Mouse (Mus musculus) limb, embryonic 15.5 days (tissue): ENCODE data around the gene Mtx3. TPM values are rescaled to one million over a fixed set of nuclear protein-coding genes. Genes with fewer than 3 reads are reported as not detected.
"Not testable (repeated sequence)": the region's sequence is repeated elsewhere in the genome, so short reads cannot be mapped to it uniquely, and the experiment has no call there.

Experiments
- ATAC-seq: fragments of 200-750 bp; cut with Nextera tagmentation; 2 replicates; pipeline ENCODE4 v1.8.0; 2017; ENCODE audit warnings: low read depth, moderate TSS enrichment; ENCODE audit not compliant: insufficient number of reproducible peaks, low FRiP score, low TSS enrichment
- H3K27ac ChIP-seq: fragments of 300-500 bp; sonication (generic); 2 replicates; pipeline ENCODE4 v1.5.1; 2015; ENCODE audit warnings: moderate library complexity, mild to moderate bottlenecking, inconsistent platforms
- H3K27me3 ChIP-seq: fragments of 300-500 bp; sonication (generic); 2 replicates; pipeline ENCODE4 v1.6.1; 2015; ENCODE audit warnings: inconsistent platforms
- H3K36me3 ChIP-seq: fragments of 300-500 bp; sonication (generic); 2 replicates; pipeline ENCODE4 v1.6.1; 2015; ENCODE audit warnings: inconsistent platforms
- H3K4me1 ChIP-seq: fragments of 300-500 bp; sonication (generic); 2 replicates; pipeline ENCODE4 v1.6.1; 2015; ENCODE audit warnings: inconsistent platforms
- H3K4me2 ChIP-seq: fragments of 300-500 bp; sonication (generic); 2 replicates; pipeline ENCODE4 v1.6.1; 2015; ENCODE audit warnings: mild to moderate bottlenecking, inconsistent platforms
- H3K4me3 ChIP-seq: fragments of 300-500 bp; sonication (generic); 2 replicates; pipeline ENCODE4 v1.5.1; 2015; ENCODE audit warnings: mild to moderate bottlenecking, inconsistent platforms
- H3K9ac ChIP-seq: fragments of 300-500 bp; sonication (generic); 2 replicates; pipeline ENCODE4 v1.6.1; 2015; ENCODE audit warnings: inconsistent platforms
- H3K9me3 ChIP-seq: fragments of 300-500 bp; sonication (generic); 2 replicates; pipeline ENCODE4 v1.6.1; 2016; ENCODE audit warnings: inconsistent platforms
- WGBS: fragments of 180-500 bp; shearing (Covaris S2); methylation state at CpG from one replicate; pipeline ENCODE4 v1.1.7; 2015; 5-methylcytosine and 5-hydroxymethylcytosine counted together
- polyA plus RNA-seq: library from polyadenylated mRNA; unstranded; fragments of >200 nt; fragmentation: Nextera tagmentation; extraction: Ambion mirVana; gene quantifications from 2 replicates; pipeline ENCODE4 v1.2.1, GENCODE M21; 2015

Mtx3 gene
- polyA plus RNA-seq = 2.6 and 3.2 TPM in 2 replicates

DNA sequence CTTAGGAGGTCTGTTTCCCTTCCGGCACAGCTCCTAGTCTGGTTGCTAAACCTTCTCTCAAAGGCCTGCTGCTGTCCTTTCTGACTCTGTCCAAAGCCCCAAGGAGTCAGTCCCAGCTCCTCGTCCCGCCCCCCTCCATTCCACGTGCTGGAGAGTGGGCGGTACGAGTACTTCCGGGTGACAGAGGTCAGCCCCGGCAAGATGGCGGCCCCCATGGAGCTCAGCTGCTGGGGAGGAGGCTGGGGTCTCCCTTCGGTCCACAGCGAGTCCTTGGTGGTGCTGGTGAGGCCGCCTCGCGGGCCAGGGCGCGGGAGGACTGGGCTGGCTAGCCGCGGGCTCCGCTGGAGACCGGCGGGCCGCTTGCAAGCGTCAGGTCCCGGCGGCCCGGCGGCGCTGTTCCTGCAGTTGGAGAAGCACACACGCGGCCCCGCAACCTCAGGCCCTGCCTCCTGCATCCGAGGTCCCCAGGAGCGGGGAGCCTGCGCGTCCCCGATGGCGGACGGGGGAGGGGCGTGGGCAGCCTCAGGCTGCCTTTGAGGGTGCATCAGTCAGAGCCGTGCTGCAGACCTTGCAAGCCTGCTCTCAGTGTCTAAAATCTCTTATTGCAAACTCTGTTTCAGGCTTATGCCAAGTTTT, at the start of gene Mtx3:
Mtx3 (plus strand) TSS at position 175 of the 636 bp plus-strand sequence.
- WGBS = 2% methylated on average over 40 of the region's 40 CpGs
- peak; percentile 90 for ATAC-seq
- H3K4me3 ChIP-seq = peak within 1 kb of the TSS; percentile 93

DNA sequence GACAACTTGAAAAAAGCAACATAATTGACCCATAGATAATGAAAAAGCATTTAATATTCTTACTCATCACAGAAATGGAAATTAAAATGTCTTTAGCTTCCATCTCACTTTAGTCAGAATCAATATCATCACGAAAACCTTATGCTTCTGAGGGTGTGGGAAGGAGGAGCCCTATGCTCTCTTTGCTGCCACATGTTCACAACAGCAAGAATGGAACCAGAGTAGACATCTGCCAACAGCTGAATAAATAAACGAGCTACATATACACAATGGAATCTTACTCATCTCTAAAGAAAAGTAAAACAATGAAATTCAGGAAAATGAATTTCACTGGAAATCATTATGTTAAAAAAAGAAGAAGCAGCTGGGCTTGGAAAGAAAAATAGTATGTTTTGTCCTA, 45.7 kb upstream of the Mtx3 start:
- 58% methylated on average over 2 of the region's 2 CpGs for WGBS
- ATAC-seq = no peak
- no peaks in the 10 kb centered on the region for H3K36me3 ChIP-seq

More for the DNA sequence above, at the start of gene Mtx3:
- Histone ChIP-seq H3K27ac (peak within 1 kb of the TSS; percentile 83), H3K9ac (peak within 1 kb of the TSS; percentile 86), H3K4me1 (0 out of 2 replicates have a peak, but pooled peaks cover 2% of the 10 kb centered on the region), H3K27me3 (no peaks in the 10 kb centered on the region), H3K4me2 (peak within 1 kb of the TSS; percentile 66), H3K36me3 (peaks cover 22% of the 10 kb centered on the region), H3K9me3 (no peaks in the 10 kb centered on the region)

DNA sequence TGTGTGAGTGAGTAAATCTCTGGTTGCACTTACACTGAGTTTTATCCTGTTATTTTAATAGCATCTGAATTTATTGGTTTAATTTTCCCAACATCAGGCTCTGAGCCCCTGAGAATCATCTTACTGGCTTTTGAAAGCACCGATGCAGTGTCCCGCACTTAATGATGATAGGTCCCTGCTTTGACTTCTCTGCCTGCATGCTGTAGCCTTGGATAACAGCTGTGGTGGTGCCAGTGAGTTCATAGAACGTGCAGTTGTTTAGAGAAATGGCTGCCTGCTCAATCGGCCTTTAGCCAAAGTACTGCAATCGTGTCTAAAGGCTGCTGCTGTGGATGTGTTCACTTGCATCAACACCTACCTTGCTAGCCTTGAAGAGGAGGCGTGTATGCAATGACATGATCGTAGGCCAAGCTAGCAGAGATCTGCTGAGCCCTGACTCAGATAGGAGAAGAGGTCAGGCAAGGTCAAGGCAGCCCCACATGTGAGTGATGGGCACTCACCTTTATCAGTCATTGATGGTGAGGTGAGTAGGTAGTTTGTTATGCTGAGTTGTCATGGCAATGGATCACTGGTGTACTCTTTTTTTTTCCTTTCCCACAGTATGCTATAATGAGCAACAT, 45.1 kb upstream of the Mtx3 start:
- Histone ChIP-seq H3K36me3 (no peaks in the 10 kb centered on the region), H3K9ac (no peak overlapping the region), H3K27ac (no peak overlapping the region), H3K27me3 (peaks cover 14% of the 10 kb centered on the region), H3K4me2 (no peak overlapping the region), H3K9me3 (no peaks in the 10 kb centered on the region), H3K4me1 (peaks cover 5% of the 10 kb centered on the region), H3K4me3 (no peak overlapping the region)
- no peak for ATAC-seq
- WGBS = 67% methylated on average over 7 of the region's 7 CpGs

More for the DNA sequence above, 45.7 kb upstream of the Mtx3 start:
- H3K27me3 ChIP-seq = peaks cover 18% of the 10 kb centered on the region
- no peak overlapping the region for H3K4me3 ChIP-seq
- peaks cover 8% of the 10 kb centered on the region for H3K4me1 ChIP-seq
- no peak overlapping the region for H3K27ac ChIP-seq
- no peak overlapping the region for H3K4me2 ChIP-seq
- no peak overlapping the region for H3K9ac ChIP-seq
- H3K9me3 ChIP-seq = no peaks in the 10 kb centered on the region

DNA sequence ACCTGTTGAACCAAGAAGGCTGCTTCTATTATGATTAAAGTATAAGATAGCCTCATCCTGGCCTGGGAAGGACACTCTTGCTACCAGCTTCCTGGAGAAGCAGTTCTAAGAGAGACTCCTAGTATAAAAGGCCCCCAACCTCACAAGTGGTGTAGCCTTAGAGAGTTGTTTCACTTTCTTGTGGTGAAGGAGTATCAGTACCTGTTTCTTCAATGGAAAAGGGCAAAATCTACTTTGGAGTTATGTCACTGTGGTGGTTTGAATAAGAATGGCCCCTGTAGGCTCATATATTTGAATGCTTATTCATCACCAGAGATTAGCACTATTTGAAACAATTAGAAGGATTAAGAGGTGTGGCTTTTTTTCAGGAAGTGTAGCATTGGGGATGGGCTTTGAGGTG, 37.8 kb upstream of the Mtx3 start:
- H3K4me3 ChIP-seq = no peak overlapping the region
- no peaks in the 10 kb centered on the region for H3K9me3 ChIP-seq
- no peak overlapping the region for H3K4me2 ChIP-seq
- no peak overlapping the region for H3K9ac ChIP-seq
- H3K27me3 ChIP-seq = no peaks in the 10 kb centered on the region
- ATAC-seq = no peak
- no peaks in the 10 kb centered on the region for H3K4me1 ChIP-seq
- no peak overlapping the region for H3K27ac ChIP-seq
- no peaks in the 10 kb centered on the region for H3K36me3 ChIP-seq

DNA sequence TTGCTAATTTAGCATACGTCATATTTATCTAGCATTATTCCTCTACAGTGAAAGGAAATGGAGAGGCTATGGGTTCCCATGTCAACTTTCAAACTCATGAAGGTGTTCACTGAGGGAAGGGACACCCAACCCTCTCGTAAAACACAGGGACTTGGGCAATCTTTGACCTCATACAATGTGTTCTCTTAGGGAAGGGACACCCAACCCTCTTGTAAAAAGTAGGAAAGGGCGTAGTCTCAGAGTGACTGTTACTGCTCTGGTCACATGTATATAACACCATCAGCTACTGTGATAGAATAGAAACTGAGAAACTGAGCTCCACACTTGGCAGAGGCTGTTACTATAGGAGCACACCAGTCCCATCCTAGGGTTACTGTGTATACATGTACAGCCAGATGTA, 36.7 kb upstream of the Mtx3 start:
- Histone ChIP-seq H3K9ac (no peak overlapping the region), H3K27ac (no peak overlapping the region), H3K4me3 (no peak overlapping the region), H3K4me1 (no peaks in the 10 kb centered on the region), H3K9me3 (no peaks in the 10 kb centered on the region), H3K36me3 (no peaks in the 10 kb centered on the region), H3K27me3 (no peaks in the 10 kb centered on the region), H3K4me2 (no peak overlapping the region)
- 86% methylated on average over 3 of the region's 3 CpGs for WGBS
- no peak for ATAC-seq

DNA sequence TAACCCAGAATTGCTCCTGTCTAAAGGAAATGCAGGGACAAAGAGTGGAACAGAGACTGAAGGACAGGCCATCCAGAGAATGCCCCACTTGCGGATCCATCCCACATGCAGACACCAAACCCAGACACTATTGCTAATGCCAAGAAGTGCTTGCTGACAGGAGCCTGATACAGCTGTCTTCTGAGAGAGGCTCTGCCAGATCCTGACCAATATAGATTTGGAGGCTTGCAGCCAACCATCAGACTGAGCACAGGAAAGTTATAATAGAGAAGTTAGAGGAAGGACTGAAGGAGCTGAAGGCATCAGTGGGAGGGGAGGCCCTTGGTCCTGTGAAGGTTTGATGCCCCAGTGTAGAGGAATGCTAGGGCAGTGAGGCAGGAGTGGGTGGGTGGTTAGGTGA, 34.0 kb upstream of the Mtx3 start:
- ATAC-seq, H3K36me3 ChIP-seq, H3K4me2 ChIP-seq, H3K27ac ChIP-seq, H3K4me1 ChIP-seq, H3K9me3 ChIP-seq, H3K27me3 ChIP-seq, H3K9ac ChIP-seq, H3K4me3 ChIP-seq: not testable (repeated sequence)
- WGBS = 90% methylated on average over 1 of the region's 1 CpGs

DNA sequence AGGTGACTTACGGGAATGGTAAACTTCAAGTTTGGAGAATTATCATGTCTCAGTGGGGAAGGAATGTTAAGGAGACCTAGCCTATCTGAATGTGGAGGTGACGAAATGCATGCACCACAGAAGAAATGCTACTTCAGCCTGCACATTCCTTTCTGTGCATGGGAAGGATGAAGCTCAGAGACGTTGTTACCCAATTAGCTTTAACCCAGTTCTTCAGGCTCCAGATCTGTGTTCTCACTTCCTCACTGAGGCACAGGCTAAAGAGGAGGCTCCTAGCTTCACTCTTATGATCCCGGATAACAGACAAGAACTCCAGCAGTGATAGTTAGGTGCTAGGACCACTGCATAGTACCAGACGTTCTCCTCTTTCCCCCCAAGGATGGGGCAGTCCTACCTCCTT, 28.2 kb upstream of the Mtx3 start:
- Histone ChIP-seq H3K9ac (no peak overlapping the region), H3K27me3 (0 out of 2 replicates have a peak, but pooled peaks cover 2% of the 10 kb centered on the region), H3K36me3 (no peaks in the 10 kb centered on the region), H3K4me2 (no peak overlapping the region), H3K27ac (no peak overlapping the region), H3K9me3 (no peaks in the 10 kb centered on the region), H3K4me1 (no peaks in the 10 kb centered on the region), H3K4me3 (no peak overlapping the region)
- 76% methylated on average over 5 of the region's 5 CpGs for WGBS
- no peak for ATAC-seq

DNA sequence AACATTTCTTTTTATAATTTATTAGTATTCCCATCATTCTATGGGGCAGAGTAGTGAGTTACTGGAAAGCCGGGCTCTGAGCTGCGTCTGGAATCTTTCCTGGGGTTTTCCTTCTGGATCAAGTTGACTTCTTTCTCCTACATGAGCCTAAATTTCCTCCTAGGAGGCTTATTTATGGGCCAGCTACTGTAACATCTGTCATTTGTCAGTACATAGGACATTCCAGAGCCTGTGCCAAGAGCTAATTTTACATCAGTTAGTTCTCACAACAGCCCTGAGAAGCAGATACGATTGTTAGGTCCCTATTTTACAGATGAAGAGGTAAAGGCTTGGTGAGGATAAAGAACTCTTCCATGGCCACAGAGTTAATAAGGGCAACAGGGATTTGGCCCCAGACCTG, 27.2 kb upstream of the Mtx3 start:
- H3K9me3 ChIP-seq = no peaks in the 10 kb centered on the region
- 45% methylated on average over 3 of the region's 3 CpGs for WGBS
- 0 out of 2 replicates have a peak, but pooled peaks cover 2% of the 10 kb centered on the region for H3K27me3 ChIP-seq
- H3K9ac ChIP-seq = no peak overlapping the region
- no peaks in the 10 kb centered on the region for H3K36me3 ChIP-seq
- H3K4me1 ChIP-seq = no peaks in the 10 kb centered on the region
- H3K4me3 ChIP-seq = no peak overlapping the region
- no peak overlapping the region for H3K27ac ChIP-seq
- no peak overlapping the region for H3K4me2 ChIP-seq
- ATAC-seq = no peak

DNA sequence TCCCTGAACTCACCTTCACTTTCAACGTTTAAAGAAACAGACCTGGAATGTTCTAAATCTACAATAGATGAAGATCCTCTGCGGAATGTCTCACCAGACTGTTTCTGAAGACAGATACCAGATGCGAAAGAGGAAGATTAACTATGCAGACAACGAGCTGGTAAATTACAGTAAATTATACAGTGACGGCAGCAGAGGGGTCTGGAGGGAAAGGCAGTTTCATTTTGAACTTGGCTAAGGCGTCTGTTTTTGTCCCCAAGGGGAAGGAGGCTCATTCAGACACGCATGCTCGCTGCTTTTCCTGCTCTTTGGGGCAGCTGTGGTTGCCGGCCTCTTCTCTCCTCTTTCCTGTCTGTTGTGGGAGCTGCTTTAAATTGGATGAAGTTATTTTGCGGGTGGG, 15.7 kb upstream of the Mtx3 start:
- no peak for ATAC-seq
- H3K4me2 ChIP-seq = peak overlapping the region; percentile 12; the same call in 1 of the 2 replicates

DNA sequence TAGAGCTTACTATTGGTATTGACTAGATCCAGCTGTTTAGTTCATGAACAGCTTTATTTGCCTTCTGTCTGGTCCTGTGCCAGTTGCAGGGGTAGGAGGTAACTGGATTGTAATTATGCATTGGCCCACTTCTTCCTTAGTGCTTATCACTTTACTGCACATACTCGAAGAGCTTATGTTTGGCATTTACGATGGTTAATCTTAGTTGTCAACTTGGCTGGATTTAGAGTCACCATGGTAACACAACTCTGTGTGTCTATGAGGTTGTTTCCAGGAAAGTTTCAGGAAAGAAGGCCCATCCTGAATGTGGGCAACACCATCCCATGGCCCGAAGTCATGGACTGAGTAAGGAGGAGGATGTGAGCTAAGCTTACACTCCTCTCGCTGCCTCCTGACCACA, 11.4 kb upstream of the Mtx3 start:
- H3K9me3 ChIP-seq = no peaks in the 10 kb centered on the region

More for the DNA sequence above, 15.7 kb upstream of the Mtx3 start:
- 28% methylated on average over 10 of the region's 10 CpGs for WGBS
- Histone ChIP-seq H3K27me3 (no peaks in the 10 kb centered on the region), H3K9ac (no peak overlapping the region), H3K4me3 (no peak overlapping the region), H3K4me1 (peaks cover 6% of the 10 kb centered on the region; the same call in 1 of the 2 replicates), H3K9me3 (no peaks in the 10 kb centered on the region), H3K36me3 (no peaks in the 10 kb centered on the region), H3K27ac (0 out of 2 replicates have a peak overlapping the region, but pooled peaks have one; percentile 30)

DNA sequence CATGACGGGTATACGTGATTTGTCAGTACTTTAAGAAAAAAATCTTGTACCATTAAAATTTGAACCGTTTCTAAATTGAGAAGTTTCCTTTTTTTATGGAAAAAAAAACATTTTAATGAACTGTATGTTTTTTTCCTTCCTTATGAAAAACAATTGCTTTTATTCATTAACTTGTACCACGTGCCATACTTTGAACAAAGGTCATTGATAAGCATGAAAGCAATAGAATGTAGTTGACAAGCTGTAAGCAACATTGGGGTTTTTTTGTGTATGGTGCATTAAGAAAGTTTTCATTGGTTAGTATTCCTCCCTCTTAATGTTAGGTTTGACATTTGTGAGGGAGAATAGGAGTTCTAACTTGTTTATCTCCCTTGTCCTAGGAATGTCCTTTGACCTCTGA, 1.9 kb downstream of the Mtx3 start:
- H3K27me3 ChIP-seq = no peaks in the 10 kb centered on the region
- no peak for ATAC-seq
- H3K9me3 ChIP-seq = no peaks in the 10 kb centered on the region
- no peak overlapping the region for H3K4me2 ChIP-seq
- no peak overlapping the region for H3K9ac ChIP-seq
- no peak overlapping the region for H3K4me3 ChIP-seq
- 85% methylated on average over 4 of the region's 4 CpGs for WGBS
- H3K4me1 ChIP-seq = 0 out of 2 replicates have a peak, but pooled peaks cover 2% of the 10 kb centered on the region
- peaks cover 39% of the 10 kb centered on the region for H3K36me3 ChIP-seq
- no peak overlapping the region for H3K27ac ChIP-seq

More for the DNA sequence above, 11.4 kb upstream of the Mtx3 start:
- Histone ChIP-seq H3K9ac (no peak overlapping the region), H3K4me3 (no peak overlapping the region), H3K27ac (no peak overlapping the region), H3K27me3 (no peaks in the 10 kb centered on the region), H3K4me1 (peaks cover 6% of the 10 kb centered on the region; the same call in 1 of the 2 replicates), H3K4me2 (no peak overlapping the region), H3K36me3 (no peaks in the 10 kb centered on the region)
- no peak for ATAC-seq
- 62% methylated on average over 4 of the region's 4 CpGs for WGBS

DNA sequence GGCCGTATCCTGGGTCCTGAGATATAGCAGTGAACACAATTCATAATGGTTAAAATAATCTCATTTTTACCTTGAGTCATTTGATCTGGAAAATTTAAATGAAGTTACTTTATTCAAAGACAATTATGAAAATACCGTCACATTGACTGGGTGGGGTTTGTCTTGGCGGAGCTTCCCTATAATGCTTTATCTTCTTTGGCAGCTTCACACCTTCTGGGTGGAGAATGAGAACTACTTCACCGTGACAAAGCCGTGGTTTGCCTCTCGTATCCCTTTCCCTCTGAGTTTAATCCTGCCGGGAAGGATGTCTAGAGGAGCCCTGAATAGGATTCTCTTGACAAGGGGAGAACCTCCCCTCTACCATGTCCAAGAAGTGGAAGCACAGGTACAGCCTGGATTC, 2.8 kb downstream of the Mtx3 start:
- H3K27me3 ChIP-seq = no peaks in the 10 kb centered on the region
- 0 out of 2 replicates have a peak, but pooled peaks cover 2% of the 10 kb centered on the region for H3K4me1 ChIP-seq
- H3K4me3 ChIP-seq = no peak overlapping the region
- ATAC-seq = no peak
- peaks cover 42% of the 10 kb centered on the region for H3K36me3 ChIP-seq
- no peaks in the 10 kb centered on the region for H3K9me3 ChIP-seq
- H3K9ac ChIP-seq = no peak overlapping the region
- H3K4me2 ChIP-seq = no peak overlapping the region
- 91% methylated on average over 7 of the region's 7 CpGs for WGBS
- no peak overlapping the region for H3K27ac ChIP-seq
